9 mouse cellular contexts compared by ENCODE assay signal in genomic region chr3:154723198-154723597, GRCm38 (mm10). TPM values are rescaled to one million over a fixed set of nuclear protein-coding genes. Genes with fewer than 3 reads are reported as not detected.
A peak's percentile ranks its signal among the peaks of the same experiment; 100 is the strongest.
DNase-seq lines count a peak whose midpoint lies in the region; ATAC-seq lines count a peak whose summit lies in the region.
"Had no signal": no experiment of that assay in that cellular context is flagged by ENCODE, and none has a peak within 500 bp of the region (broad histone marks: within the 10 kb centered on the region; RNA-seq: fewer than 3 reads in every experiment).

No protein-coding gene starts in this region.

- ATAC-seq in kidney, embryonic 14.5 days (ENCODE audit: low FRiP score, low TSS enrichment) = no peak
- no peak for ATAC-seq in frontal cortex, adult (ENCODE audit: low TSS enrichment)

- DNase-seq in kidney, adult 18-20 months = peak; percentile 65
- DNase-seq in cerebellum, adult 11-12 months = peak; percentile 77
- DNase-seq in heart, adult 9 months (ENCODE audit: low spot score in 2 of 2) = peak; percentile 13 to 45
- DNase-seq in lung, postnatal 10 days = peak; percentile 68
- DNase-seq in frontal cortex, adult 2 months (ENCODE audit: extremely low spot score in 1 of 2, low spot score in 1 of 2) = no peak

- H3K36me3 ChIP-seq in kidney, embryonic 14.5 days (ENCODE audit: control insufficient read depth, insufficient read depth, low read length) = no peaks in the 10 kb centered on the region
- H3K36me3 ChIP-seq: hindbrain, embryonic 10.5 days had no signal

- no peaks in the 10 kb centered on the region for H3K9me3 ChIP-seq in kidney, embryonic 14.5 days (ENCODE audit: control insufficient read depth, low read length)
- H3K9me3 ChIP-seq: hindbrain, embryonic 10.5 days had no signal

- no peak overlapping the region for H3K4me3 ChIP-seq in kidney, embryonic 14.5 days (ENCODE audit: low read length)
- H3K4me3 ChIP-seq: hindbrain, embryonic 10.5 days had no signal

- 72% methylated on average over 7 of the region's 7 CpGs for WGBS in kidney, embryonic 14.5 days

- no peaks in the 10 kb centered on the region for H3K27me3 ChIP-seq in kidney, embryonic 14.5 days (ENCODE audit: control insufficient read depth, insufficient read depth, low read length)

- H3K4me1 ChIP-seq in kidney, embryonic 14.5 days (ENCODE audit: control insufficient read depth, insufficient read depth, low read length) = no peaks in the 10 kb centered on the region
- H3K4me1 ChIP-seq: hindbrain, embryonic 10.5 days had no signal

- no peak overlapping the region for H3K9ac ChIP-seq in kidney, embryonic 14.5 days (ENCODE audit: low read depth, low read length)
- H3K9ac ChIP-seq: liver, embryonic 14.5 days had no signal

- H3K27ac ChIP-seq in kidney, embryonic 14.5 days (ENCODE audit: low read depth, low read length) = no peak overlapping the region
- H3K27ac ChIP-seq: hindbrain, embryonic 10.5 days; liver, embryonic 14.5 days had no signal

- no peak overlapping the region for H3K4me2 ChIP-seq in kidney, embryonic 14.5 days (replicated peaks; ENCODE audit: low read depth, low read length)

RNA-seq across cellular contexts. Expression of gene Erich3, which starts 59.5 kb away (rescaled TPM):
- 0.26 TPM in 1 of 2 replicates, not detected in the other for polyA plus RNA-seq in kidney, embryonic 14.5 days (2014; fragmentation: Nextera tagmentation; extraction: Ambion mirVana)
- polyA plus RNA-seq in frontal cortex, adult 2 months (2012; rRNA removed) = 8.2 and 9.7 TPM in 2 replicates

Comparison
In these comparisons a context has a peak if more than half of its experiments do, and no peak if none do; other contexts are left out.
1. DNase-seq: peak in kidney, adult 18-20 months (single experiment), cerebellum, adult 11-12 months (single experiment), heart, adult 9 months (2 of 2) and lung, postnatal 10 days (single experiment); none in frontal cortex, adult 2 months (0 of 2).